Mouse (Mus musculus) forebrain, embryonic 15.5 days (tissue): ENCODE measurements around the gene Slc39a9. TPM values are rescaled to one million over a fixed set of nuclear protein-coding genes. Genes with fewer than 3 reads are reported as not detected.

ENCODE experiments used
- ATAC-seq: fragments of 200-750 bp; cut with Nextera tagmentation; replicated peaks from 2 replicates; pipeline ENCODE4 v1.8.0; 2017; ENCODE audit warnings: mild to moderate bottlenecking, moderate TSS enrichment, moderate library complexity
- H3K27ac ChIP-seq: fragments of 300-500 bp; sonication (generic); replicated peaks from 2 replicates; pipeline ENCODE4 v1.5.1; 2015; ENCODE audit warnings: mild to moderate bottlenecking, inconsistent platforms
- H3K27me3 ChIP-seq: fragments of 300-500 bp; sonication (generic); 2 replicates; pipeline ENCODE4 v1.6.1; 2015; ENCODE audit warnings: inconsistent platforms
- H3K36me3 ChIP-seq: fragments of 300-500 bp; sonication (generic); 2 replicates; pipeline ENCODE4 v1.6.1; 2015; ENCODE audit warnings: mild to moderate bottlenecking, inconsistent platforms
- H3K4me1 ChIP-seq: fragments of 300-500 bp; sonication (generic); 2 replicates; pipeline ENCODE4 v1.6.1; 2015; ENCODE audit warnings: inconsistent platforms
- H3K4me2 ChIP-seq: fragments of 300-500 bp; sonication (generic); replicated peaks from 2 replicates; pipeline ENCODE4 v1.6.1; 2015; ENCODE audit warnings: mild to moderate bottlenecking, inconsistent platforms
- H3K4me3 ChIP-seq: fragments of 300-500 bp; sonication (generic); 2 replicates; pipeline ENCODE4 v1.5.1; 2015; ENCODE audit warnings: mild to moderate bottlenecking, inconsistent platforms
- H3K9ac ChIP-seq: fragments of 300-500 bp; sonication (generic); replicated peaks from 2 replicates; pipeline ENCODE4 v1.6.1; 2015; ENCODE audit warnings: mild to moderate bottlenecking, inconsistent platforms
- H3K9me3 ChIP-seq: fragments of 300-500 bp; sonication (generic); 2 replicates; pipeline ENCODE4 v1.6.1; 2016; ENCODE audit warnings: inconsistent platforms
- WGBS: fragments of 180-500 bp; shearing (Covaris S2); methylation state at CpG from one replicate; pipeline ENCODE4 v1.1.7; 2015; ENCODE audit warnings: mixed read lengths; 5-methylcytosine and 5-hydroxymethylcytosine counted together
- polyA plus RNA-seq: library from polyadenylated mRNA; unstranded; fragments of >200 nt; fragmentation: Nextera tagmentation; extraction: Ambion mirVana; gene quantifications from 2 replicates; pipeline ENCODE4 v1.2.1, GENCODE M21; 2015

Slc39a9 gene
- polyA plus RNA-seq, 1 experiment from 2014 or later, result 26.0 TPM

- Histone ChIP-seq H3K4me1 (peaks cover 12% of the 10 kb centered on the region), H3K36me3 (no peaks in the 10 kb centered on the region), H3K27me3 (no peaks in the 10 kb centered on the region), H3K27ac (no peak overlapping the region), H3K9me3 (no peaks in the 10 kb centered on the region), H3K4me2 (no peak overlapping the region), H3K9ac (no peak overlapping the region), H3K4me3 (no peak overlapping the region)
- no peak for ATAC-seq
- WGBS, result 44% methylated on average over 1 of the region's 1 CpGs
Observed at GRCm38 (mm10) chr12:80728207-80728606, 84.5 kb downstream of the Slc39a9 start.

- peaks cover 12% of the 10 kb centered on the region for H3K4me1 ChIP-seq
- no peaks in the 10 kb centered on the region for H3K27me3 ChIP-seq
- WGBS, result 56% methylated on average over 2 of the region's 2 CpGs
- no peak overlapping the region for H3K9ac ChIP-seq
- no peak overlapping the region for H3K4me2 ChIP-seq
- no peaks in the 10 kb centered on the region for H3K9me3 ChIP-seq
- H3K4me3 ChIP-seq, result no peak overlapping the region
- H3K27ac ChIP-seq, result no peak overlapping the region
- ATAC-seq, result no peak
- H3K36me3 ChIP-seq, result no peaks in the 10 kb centered on the region
Observed at GRCm38 (mm10) chr12:80728814-80729213, 85.1 kb downstream of the Slc39a9 start.

- Histone ChIP-seq H3K36me3 (no peaks in the 10 kb centered on the region), H3K27me3 (no peaks in the 10 kb centered on the region), H3K4me1 (peaks cover 16% of the 10 kb centered on the region), H3K4me2 (0 out of 2 replicates have a peak overlapping the region, but pooled peaks have one; percentile 28), H3K27ac (peak overlapping the region; percentile 53), H3K9ac (no peak overlapping the region), H3K4me3 (no peak overlapping the region), H3K9me3 (no peaks in the 10 kb centered on the region)
- WGBS, result 67% methylated on average over 12 of the region's 12 CpGs
- ATAC-seq, result peak; percentile 46
Observed at GRCm38 (mm10) chr12:80729758-80730530, 86.3 kb downstream of the Slc39a9 start.

- ATAC-seq, result peak; percentile 85
- Histone ChIP-seq H3K9me3 (no peaks in the 10 kb centered on the region), H3K9ac (no peak overlapping the region), H3K4me3 (no peak overlapping the region), H3K27ac (peak overlapping the region; percentile 53), H3K4me1 (peaks cover 22% of the 10 kb centered on the region), H3K36me3 (no peaks in the 10 kb centered on the region), H3K27me3 (no peaks in the 10 kb centered on the region), H3K4me2 (peak overlapping the region; percentile 28; the same call in 1 of the 2 replicates)
- WGBS, result 4% methylated on average over 9 of the region's 9 CpGs
Observed at GRCm38 (mm10) chr12:80730567-80730966, 86.9 kb downstream of the Slc39a9 start.

Other genes with a start within 250 kb of the Slc39a9 start
- gene Dcaf5, start 207.3 kb upstream of the Slc39a9 start, polyA plus RNA-seq, result 19.9 and 21.0 TPM in 2 replicates
- 58.1 and 62.0 TPM in 2 replicates for gene Exd2, start 180.8 kb upstream of the Slc39a9 start, polyA plus RNA-seq
- 21.2 and 23.7 TPM in 2 replicates for gene Galnt16, start 125.6 kb upstream of the Slc39a9 start, polyA plus RNA-seq
- gene Erh, start 458 bp downstream of the Slc39a9 start, polyA plus RNA-seq, result 315 and 344 TPM in 2 replicates
- gene Plekhd1, start 48.7 kb downstream of the Slc39a9 start, polyA plus RNA-seq, result 0.46 and 0.89 TPM in 2 replicates
- 6.2 and 7.4 TPM in 2 replicates for gene Ccdc177, start 116.8 kb downstream of the Slc39a9 start, polyA plus RNA-seq
- 13.9 and 14.3 TPM in 2 replicates for gene Susd6, start 146.6 kb downstream of the Slc39a9 start, polyA plus RNA-seq